Mouse (Mus musculus) lung, adult 2 months (tissue): ENCODE results near the gene Ptprt.

Experiments used
- CTCF ChIP-seq: fragments of 200-500 bp; IDR thresholded peaks from 2 replicates; pipeline ENCODE4 v1.5.1; 2011; ENCODE audit warnings: mild to moderate bottlenecking, low read length, control low read depth; ENCODE audit not compliant: insufficient read depth
- POLR2A ChIP-seq: fragments of 200-500 bp; IDR thresholded peaks from 2 replicates; pipeline ENCODE4 v1.6.1; 2011; ENCODE audit warnings: low read depth, mild to moderate bottlenecking, control low read depth, low read length, borderline replicate concordance; ENCODE audit errors: extremely low read depth

- TF ChIP-seq CTCF: no peak
- no peak for TF ChIP-seq POLR2A
Observed at GRCm38 (mm10) chr2:162282606-162283005, 378.3 kb downstream of the Ptprt start.
